Mouse (Mus musculus): Measurements from ENCODE around the gene Surf4.
"Not testable (repeated sequence)": the region's sequence is repeated elsewhere in the genome, so short reads cannot be mapped to it uniquely, and the experiment has no call there.

The Surf4 gene

GRCm38 (mm10) chr2:26907109-26907508 is 26.6 kb downstream of the Surf4 start:
- in situ Hi-C loops (cut with MboI, MseI) = loop anchor here (5.0 to 25.0 kb wide), 2 partner anchors 465 to 1695 kb away; partner anchors contain the start of genes Fam166a (in 1 of the 2), Nelfb (in 1 of the 2), Stpg3 (in 1 of the 2) and Tubb4b (in 1 of the 2)

GRCm38 (mm10) chr2:26906431-26906830 is 27.3 kb downstream of the Surf4 start:
- in situ Hi-C loops (cut with MboI, MseI) = loop anchor here (5.0 to 25.0 kb wide), 2 partner anchors 464 to 1694 kb away; partner anchors contain the start of genes Fam166a (in 1 of the 2), Nelfb (in 1 of the 2), Stpg3 (in 1 of the 2) and Tubb4b (in 1 of the 2)

- in situ Hi-C loops (cut with MboI, MseI) = loop anchor here (5.0 to 25.0 kb wide), 2 partner anchors 464 to 1694 kb away; partner anchors contain the start of genes Fam166a (in 1 of the 2), Nelfb (in 1 of the 2), Stpg3 (in 1 of the 2) and Tubb4b (in 1 of the 2)
Observed at GRCm38 (mm10) chr2:26905936-26906335, 27.8 kb downstream of the Surf4 start.

GRCm38 (mm10) chr2:26903311-26903710 is 30.4 kb downstream of the Surf4 start:
- in situ Hi-C loops (cut with MboI, MseI) = loop anchor here (5.0 to 25.0 kb wide), 3 partner anchors 59 to 1691 kb away; partner anchors contain the start of genes Fam166a (in 1 of the 2), Nelfb (in 1 of the 2), Rexo4 (in 1 of the 2) and Stpg3 (in 1 of the 2)

GRCm38 (mm10) chr2:26902467-26903220 is 31.1 kb downstream of the Surf4 start, which contains the start of gene Surf6:
TSS of gene Surf6 (minus strand) at chr2:26902879.
- in situ Hi-C loops (cut with MboI, MseI) = loop anchor here (5.0 to 25.0 kb wide), 3 partner anchors 60 to 1690 kb away; partner anchors contain the start of genes Fam166a (in 1 of the 2), Nelfb (in 1 of the 2), Rexo4 (in 1 of the 2) and Stpg3 (in 1 of the 2)

- in situ Hi-C loops (cut with MboI, MseI) = loop anchor here (5.0 to 25.0 kb wide), 3 partner anchors 60 to 1690 kb away; partner anchors contain the start of genes Fam166a (in 1 of the 2), Nelfb (in 1 of the 2), Rexo4 (in 1 of the 2) and Stpg3 (in 1 of the 2)
Observed at GRCm38 (mm10) chr2:26901834-26902400, 31.8 kb downstream of the Surf4 start.

- in situ Hi-C loops (cut with MboI, MseI) = loop anchor here (5.0 to 25.0 kb wide), 3 partner anchors 62 to 1688 kb away; partner anchors contain the start of genes Fam166a (in 1 of the 2), Nelfb (in 1 of the 2), Rexo4 (in 1 of the 2) and Stpg3 (in 1 of the 2)
Observed at GRCm38 (mm10) chr2:26900731-26901130, 33.0 kb downstream of the Surf4 start.

- in situ Hi-C loops (cut with MboI, MseI) = loop anchor here in 1 of 2 experiments (5.0 kb wide), 1 partner anchor 244 kb away; no protein-coding TSS in a partner anchor
Observed at GRCm38 (mm10) chr2:26895898-26896297, 37.8 kb downstream of the Surf4 start.

GRCm38 (mm10) chr2:26886170-26886569 is 47.6 kb downstream of the Surf4 start:
- in situ Hi-C loops (cut with MboI, MseI) = not testable (repeated sequence)

- in situ Hi-C loops (cut with MboI, MseI) = not testable (repeated sequence)
Observed at GRCm38 (mm10) chr2:26885541-26885940, 48.2 kb downstream of the Surf4 start.

- in situ Hi-C loops (cut with MboI, MseI) = no loop called here
Observed at GRCm38 (mm10) chr2:26878571-26878970, 55.2 kb downstream of the Surf4 start.

GRCm38 (mm10) chr2:26870666-26871065 is 63.1 kb downstream of the Surf4 start:
- in situ Hi-C loops (cut with MboI, MseI) = no loop called here

All from T-helper 17 cell (primary cell).